Mouse (Mus musculus) heart, adult 11 months (tissue): Measurements from ENCODE around the gene Rassf6.
A peak's percentile ranks its signal among the peaks of the same experiment; 100 is the strongest.

Experiments used
- DNase-seq: peaks from one replicate; pipeline ENCODE4 v3.0.0; 2022

Gene Rassf6

GRCm38 (mm10) chr5:90564161-90564560, 76.3 kb downstream of the Rassf6 start:
- DNase-seq: peak; percentile 18

GRCm38 (mm10) chr5:90562880-90563279, 77.6 kb downstream of the Rassf6 start:
- DNase-seq: peak; percentile 54

GRCm38 (mm10) chr5:90561721-90562275, 78.7 kb downstream of the Rassf6 start:
- DNase-seq: peak; percentile 31

- peak; percentile 34 for DNase-seq
These were observed 79.7 kb downstream of the Rassf6 start, which contains the start of gene 5830473C10Rik for GRCm38 (mm10) chr5:90560743-90561142. 5830473C10Rik (plus strand) TSS chr5:90561107.

- DNase-seq: peak; percentile 25
These were observed 84.4 kb downstream of the Rassf6 start for GRCm38 (mm10) chr5:90556052-90556451.
